Mouse (Mus musculus): ENCODE data around the gene Prdx3. TPM values are rescaled to one million over a fixed set of nuclear protein-coding genes. Genes with fewer than 3 reads are reported as not detected.
"Not testable (repeated sequence)": the region's sequence is repeated elsewhere in the genome, so short reads cannot be mapped to it uniquely, and the experiment has no call there.

Prdx3 gene
- total RNA-seq, 2 experiments from 2014 or later = 91.6 to 93.9 TPM

GRCm38 (mm10) chr19:60872272-60872671 lies 2.1 kb downstream of the Prdx3 start:
- no peak for DNase-seq (ENCODE audit: extremely low spot score in 1 of 2, low spot score in 2 of 2)
- intact Hi-C loops (cut with DNase I) = no loop called here

DNA sequence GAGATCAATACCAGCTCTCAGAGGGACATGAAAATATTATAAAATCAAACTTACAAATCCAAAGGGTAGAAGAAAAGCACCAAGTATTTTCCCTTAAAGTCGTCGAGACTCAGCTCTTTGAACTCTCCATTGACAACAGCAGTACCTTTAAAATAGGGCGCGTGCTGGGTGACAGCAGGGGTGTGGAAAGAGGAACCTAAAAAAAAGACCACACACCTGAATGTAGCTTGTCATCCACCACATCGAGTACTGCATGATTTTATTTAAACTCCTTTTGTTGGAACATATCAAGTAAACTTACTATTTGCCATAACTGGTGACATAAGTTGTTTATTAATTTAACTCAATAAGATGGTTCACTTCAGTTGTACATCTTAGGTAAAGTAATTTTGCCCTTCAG lies 3.0 kb downstream of the Prdx3 start:
- no peak for DNase-seq (ENCODE audit: extremely low spot score in 1 of 2, low spot score in 2 of 2)
- intact Hi-C loops (cut with DNase I) = no loop called here

- DNase-seq (ENCODE audit: extremely low spot score in 1 of 2, low spot score in 2 of 2) = no peak
- intact Hi-C loops (cut with DNase I) = no loop called here
Measured at GRCm38 (mm10) chr19:60870489-60870888, 3.9 kb downstream of the Prdx3 start.

GRCm38 (mm10) chr19:60866169-60866568 lies 8.2 kb downstream of the Prdx3 start:
- intact Hi-C loops (cut with DNase I) = not testable (repeated sequence)

DNA sequence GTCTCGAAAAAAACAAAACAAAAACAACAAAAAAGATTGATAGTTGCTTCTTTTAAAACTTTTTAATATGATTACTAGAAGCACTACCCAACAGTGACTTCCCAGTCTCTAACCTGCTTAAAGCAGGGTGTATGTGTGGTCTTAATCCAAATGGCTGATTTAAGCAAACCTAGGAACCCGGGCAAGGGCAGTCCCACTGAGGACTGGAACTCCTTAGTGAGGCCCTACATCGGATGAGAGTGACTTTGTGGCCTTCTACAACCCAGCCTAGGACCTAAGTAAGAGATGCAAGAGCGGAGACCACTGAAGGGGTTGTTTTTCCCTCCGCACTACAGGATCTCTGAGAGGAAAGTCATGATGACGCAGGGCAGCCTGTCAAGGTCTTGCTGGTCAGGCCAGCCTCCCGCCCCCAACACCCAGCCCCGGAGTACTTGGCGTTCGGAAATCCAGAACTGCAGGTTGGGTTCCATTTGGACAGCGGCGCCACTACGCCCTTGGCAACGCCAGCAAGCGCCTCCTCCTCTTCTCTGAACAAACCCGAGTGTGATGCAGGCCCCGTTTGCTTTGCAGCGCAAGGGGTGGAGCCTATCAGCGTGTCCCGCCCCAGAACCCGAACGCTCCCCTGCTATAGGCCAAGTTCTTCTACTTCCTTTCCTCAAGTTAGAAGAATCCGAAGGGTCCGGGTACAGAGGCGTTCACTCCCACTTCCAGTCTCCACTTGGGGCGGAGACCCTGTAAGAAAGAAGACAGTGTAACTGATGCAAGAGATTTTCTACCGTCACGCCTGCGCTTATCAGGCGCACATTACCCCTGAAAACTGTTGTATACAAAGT lies 13.3 kb downstream of the Prdx3 start, which contains the start of gene Sfxn4:
Gene Sfxn4, minus strand, starts transcription at position 612 of the 833 bp plus-strand sequence.
- peak; percentile 86 to 94 for DNase-seq (ENCODE audit: extremely low spot score in 1 of 2, low spot score in 2 of 2)
- intact Hi-C loops (cut with DNase I) = no loop called here

More at GRCm38 (mm10) chr19:60866169-60866568, 8.2 kb downstream of the Prdx3 start:
- not testable (repeated sequence) for DNase-seq (ENCODE audit: extremely low spot score in 1 of 2, low spot score in 2 of 2)

DNA sequence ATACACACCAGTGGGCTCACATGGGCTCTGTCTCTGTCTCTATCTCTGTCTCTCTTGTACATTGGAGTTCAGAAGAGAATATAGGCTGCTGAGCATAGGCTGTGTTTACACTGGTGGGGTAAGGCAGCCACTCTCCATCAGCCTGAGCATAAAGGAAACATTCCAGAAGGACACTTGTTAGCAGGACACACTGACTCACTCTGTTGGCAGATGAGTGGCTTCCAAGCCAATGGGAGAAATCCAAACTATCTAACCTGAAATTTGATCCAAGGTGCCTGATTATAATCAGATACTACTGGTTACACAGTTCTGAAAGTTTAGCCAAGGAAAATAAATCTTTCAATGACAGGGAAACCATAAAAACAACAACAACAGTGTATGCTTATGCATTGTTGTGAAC lies 28.6 kb downstream of the Prdx3 start:
- DNase-seq (ENCODE audit: extremely low spot score in 1 of 2, low spot score in 2 of 2) = no peak
- intact Hi-C loops (cut with DNase I) = no loop called here

- no peak for DNase-seq (ENCODE audit: extremely low spot score in 1 of 2, low spot score in 2 of 2)
- intact Hi-C loops (cut with DNase I) = no loop called here
Measured at GRCm38 (mm10) chr19:60843324-60843723, 31.0 kb downstream of the Prdx3 start.

DNA sequence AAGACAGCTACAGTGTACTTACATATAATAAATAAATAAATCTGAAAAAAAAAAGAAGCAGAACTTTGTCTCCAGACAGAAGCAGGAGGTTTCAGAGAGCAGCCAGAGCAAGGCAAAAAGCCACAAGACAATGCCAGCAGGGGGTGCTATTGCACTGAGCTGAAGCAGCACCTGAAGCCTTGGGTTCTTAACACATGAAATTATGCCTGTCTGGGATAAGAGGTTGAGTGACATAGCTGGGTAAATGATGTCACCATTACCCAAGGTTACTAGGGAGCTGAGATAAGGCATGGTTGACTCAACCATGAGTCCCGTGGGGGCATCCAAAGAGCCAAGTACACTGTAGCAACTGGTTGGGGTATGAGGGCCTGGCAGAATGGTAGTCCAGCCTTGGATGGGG lies 36.6 kb downstream of the Prdx3 start:
- intact Hi-C loops (cut with DNase I) = no loop called here
- peak in 1 of 2 experiments; percentile 68 for DNase-seq (ENCODE audit: extremely low spot score in 1 of 2, low spot score in 2 of 2)

DNA sequence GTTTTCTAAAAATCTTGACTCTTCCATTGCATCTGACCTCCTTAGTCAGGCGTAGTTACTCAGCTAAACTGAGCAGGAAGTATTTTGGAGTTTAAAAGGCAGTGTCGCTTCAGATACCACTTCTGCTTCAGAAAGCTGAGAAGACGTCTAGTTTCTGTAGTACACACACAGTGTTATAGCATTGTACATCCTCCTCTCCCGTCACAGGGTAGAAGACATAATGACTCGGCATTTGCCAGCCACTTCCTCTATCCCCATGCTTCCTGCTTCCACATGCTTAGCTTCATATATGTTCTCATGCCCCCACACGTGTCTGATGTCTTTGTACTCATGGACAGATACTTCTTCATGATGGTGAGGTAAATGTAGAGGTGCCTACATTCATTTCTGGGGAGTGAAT lies 55.7 kb downstream of the Prdx3 start:
- DNase-seq (ENCODE audit: extremely low spot score in 1 of 2, low spot score in 2 of 2) = no peak
- intact Hi-C loops (cut with DNase I) = no loop called here

Other genes with a start within 250 kb of the Prdx3 start
- gene Nanos1, start 118.6 kb downstream of the Prdx3 start, total RNA-seq (2021) = 10 to 100 TPM; 21.6 to 22.6 TPM
- 100 to 1,000 TPM; 122 to 123 TPM for gene Eif3a, start 83.9 kb downstream of the Prdx3 start, total RNA-seq (2021)
- gene Fam45a, start 63.0 kb downstream of the Prdx3 start, total RNA-seq (2021) = 10 to 100 TPM; 32.7 to 39.6 TPM
- 10 to 100 TPM; 10.8 to 11.5 TPM for gene Sfxn4, start 13.1 kb downstream of the Prdx3 start, total RNA-seq (2021)
- gene Grk5, start 15.2 kb upstream of the Prdx3 start, total RNA-seq (2021) = 10 to 100 TPM; 10.9 to 15.4 TPM